ENCODE assay signal across 32 mouse cellular contexts in genomic region chr7:127508291-127508690, GRCm38 (mm10). TPM values are rescaled to one million over a fixed set of nuclear protein-coding genes. Genes with fewer than 3 reads are reported as not detected.
"Had no signal": no experiment of that assay in that cellular context is flagged by ENCODE, and none has a peak within 500 bp of the region (broad histone marks: within the 10 kb centered on the region; RNA-seq: fewer than 3 reads in every experiment).

No protein-coding gene starts in this region.

- H3K4me2 ChIP-seq: embryonic facial prominence, embryonic 12.5 days; embryonic facial prominence, embryonic 13.5 days; embryonic facial prominence, embryonic 15.5 days; forebrain, embryonic 12.5 days; forebrain, embryonic 13.5 days; forebrain, embryonic 15.5 days had no signal

- ATAC-seq: forebrain, embryonic 13.5 days; forebrain, embryonic 14.5 days; forebrain, embryonic 15.5 days; forebrain, embryonic 16.5 days; forebrain, postnatal 0 days had no signal

- H3K36me3 ChIP-seq: embryonic facial prominence, embryonic 12.5 days; embryonic facial prominence, embryonic 13.5 days; embryonic facial prominence, embryonic 15.5 days; forebrain, embryonic 12.5 days; forebrain, embryonic 15.5 days; heart, embryonic 10.5 days had no signal

- H3K27ac ChIP-seq: embryonic facial prominence, embryonic 10.5 days; embryonic facial prominence, embryonic 12.5 days; embryonic facial prominence, embryonic 13.5 days; embryonic facial prominence, embryonic 15.5 days; forebrain, embryonic 10.5 days; forebrain, embryonic 12.5 days; forebrain, embryonic 13.5 days; forebrain, embryonic 15.5 days; gastrocnemius, adult 2 months; heart, adult 2 months; heart, embryonic 10.5 days had no signal

- DNase-seq: cerebellum, adult 8-10 months; cerebellum, adult 9-10 months; cerebellum, adult 9-11 months; cerebellum, postnatal 10 days; cerebellum, postnatal 14 days; cerebellum, postnatal 25 days; cerebellum, postnatal 36 days; embryo, embryonic 11 days; forebrain, postnatal 0 days; gastrocnemius, adult 2 months; gastrocnemius, postnatal 10 days; gastrocnemius, postnatal 14 days; gastrocnemius, postnatal 25 days; gastrocnemius, postnatal 36 days; heart, adult 2 months had no signal

- H3K9me3 ChIP-seq: embryonic facial prominence, embryonic 10.5 days; embryonic facial prominence, embryonic 12.5 days; embryonic facial prominence, embryonic 13.5 days; embryonic facial prominence, embryonic 15.5 days; forebrain, embryonic 10.5 days; forebrain, embryonic 12.5 days; forebrain, embryonic 13.5 days; forebrain, embryonic 15.5 days; heart, embryonic 10.5 days had no signal

- H3K4me3 ChIP-seq: embryonic facial prominence, embryonic 10.5 days; embryonic facial prominence, embryonic 12.5 days; embryonic facial prominence, embryonic 13.5 days; embryonic facial prominence, embryonic 15.5 days; erythroblast, embryonic 14.5 days; forebrain, embryonic 10.5 days; forebrain, embryonic 12.5 days; forebrain, embryonic 13.5 days; forebrain, embryonic 15.5 days; gastrocnemius, adult 2 months; heart, adult 2 months; heart, embryonic 10.5 days had no signal

- H3K9ac ChIP-seq: embryonic facial prominence, embryonic 12.5 days; embryonic facial prominence, embryonic 13.5 days; embryonic facial prominence, embryonic 15.5 days; forebrain, embryonic 12.5 days; forebrain, embryonic 13.5 days; forebrain, embryonic 15.5 days; forebrain, postnatal 0 days had no signal

- H3K27me3 ChIP-seq: embryonic facial prominence, embryonic 12.5 days; embryonic facial prominence, embryonic 13.5 days; embryonic facial prominence, embryonic 15.5 days; forebrain, embryonic 12.5 days; forebrain, embryonic 13.5 days; forebrain, embryonic 15.5 days had no signal

RNA-seq across cellular contexts. Expression of gene Tmem265, which starts 52.9 kb away (rescaled TPM):
- total RNA-seq: gastrocnemius, adult 18-20 months; gastrocnemius, adult 2 months; gastrocnemius, adult 8-10 months; gastrocnemius, postnatal 10 days; gastrocnemius, postnatal 14 days; gastrocnemius, postnatal 25 days; gastrocnemius, postnatal 36 days; heart, adult 2 months; heart, adult 8-10 months had no signal
- polyA plus RNA-seq: cortical plate, adult 2 months; frontal cortex, adult 2 months; heart, adult 2 months had no signal
